Mouse (Mus musculus): Measurements from ENCODE around the gene Pla1a.

Pla1a gene

GRCm38 (mm10) chr16:38389284-38389893, 43.6 kb downstream of the Pla1a start:
- no peak for DNase-seq (ENCODE audit: low spot score)

GRCm38 (mm10) chr16:38388757-38389156, 44.2 kb downstream of the Pla1a start:
- DNase-seq (ENCODE audit: low spot score) = no peak

- no peak for DNase-seq (ENCODE audit: low spot score)
Measured at GRCm38 (mm10) chr16:38387389-38387788, 45.6 kb downstream of the Pla1a start.

GRCm38 (mm10) chr16:38385700-38386099, 47.2 kb downstream of the Pla1a start:
- DNase-seq (ENCODE audit: low spot score) = no peak

- no peak for DNase-seq (ENCODE audit: low spot score)
Measured at GRCm38 (mm10) chr16:38385184-38385634, 47.7 kb downstream of the Pla1a start.

GRCm38 (mm10) chr16:38383683-38384082, 49.3 kb downstream of the Pla1a start:
- no peak for DNase-seq (ENCODE audit: low spot score)

- no peak for DNase-seq (ENCODE audit: low spot score)
Measured at GRCm38 (mm10) chr16:38379926-38380325, 53.0 kb downstream of the Pla1a start.

GRCm38 (mm10) chr16:38379493-38379892, 53.5 kb downstream of the Pla1a start:
- DNase-seq (ENCODE audit: low spot score) = no peak

DNA sequence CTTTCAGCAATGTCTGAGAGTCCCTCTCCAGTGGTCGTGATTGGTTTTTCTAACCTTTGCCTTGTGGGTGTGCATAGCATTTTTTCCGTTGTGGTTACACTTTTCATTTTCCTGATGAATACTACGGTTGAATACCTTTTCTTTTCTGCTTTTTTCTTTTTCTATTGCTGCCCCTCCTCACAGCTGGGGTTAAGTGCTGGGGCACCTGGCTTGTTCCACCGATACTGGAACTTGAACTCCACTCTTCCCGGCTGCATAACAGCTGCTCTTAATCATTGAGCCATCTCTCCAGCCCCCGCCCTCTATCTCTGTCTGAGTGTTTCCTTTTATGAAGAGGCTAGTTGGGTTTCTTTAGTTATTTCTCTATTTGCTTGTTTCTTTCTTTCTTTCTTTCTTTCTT, 53.9 kb downstream of the Pla1a start:
- DNase-seq (ENCODE audit: low spot score) = no peak

GRCm38 (mm10) chr16:38378591-38378990, 54.4 kb downstream of the Pla1a start:
- no peak for DNase-seq (ENCODE audit: low spot score)

GRCm38 (mm10) chr16:38377546-38377945, 55.4 kb downstream of the Pla1a start:
- DNase-seq (ENCODE audit: low spot score) = no peak

- DNase-seq (ENCODE audit: low spot score) = no peak
Measured at GRCm38 (mm10) chr16:38376841-38377249, 56.1 kb downstream of the Pla1a start.

GRCm38 (mm10) chr16:38376163-38376840, 56.6 kb downstream of the Pla1a start:
- no peak for DNase-seq (ENCODE audit: low spot score)

GRCm38 (mm10) chr16:38375182-38375581, 57.8 kb downstream of the Pla1a start:
- DNase-seq (ENCODE audit: low spot score) = no peak

DNA sequence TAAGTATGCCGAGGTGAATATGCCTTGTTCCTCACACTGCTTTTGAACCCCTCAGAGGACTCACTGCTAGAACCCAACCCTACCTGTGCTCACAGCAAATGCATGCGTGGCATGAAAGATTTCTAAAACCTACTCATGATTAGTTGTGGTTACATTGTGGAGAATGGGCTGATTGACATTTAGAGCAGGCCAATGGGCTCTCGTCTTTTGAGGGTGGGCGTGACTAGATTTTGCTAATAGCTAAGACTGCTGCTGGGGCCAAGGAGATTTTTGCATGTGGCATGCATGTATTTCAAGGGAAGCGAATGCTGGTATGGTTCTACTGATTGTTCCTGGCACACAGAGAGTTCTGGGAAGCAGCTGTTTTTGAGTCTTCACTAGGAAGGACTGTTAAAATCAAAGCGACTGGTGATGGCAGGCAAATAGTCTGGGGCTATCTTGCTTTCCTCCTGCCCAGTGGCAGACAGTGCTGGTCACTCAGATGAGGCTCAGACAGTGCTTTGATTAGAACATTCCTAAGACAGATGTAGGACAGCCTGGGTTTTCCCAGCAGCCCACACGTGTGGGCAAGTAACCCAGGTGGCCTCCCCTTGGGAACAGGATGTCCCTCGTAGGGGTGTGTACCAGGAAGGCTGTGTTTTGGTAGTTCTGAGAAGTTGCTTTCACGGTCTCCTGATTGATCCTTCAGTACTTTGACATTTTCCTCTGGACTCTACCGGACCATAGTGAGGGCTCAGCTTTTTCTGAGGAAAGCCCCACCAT, 58.4 kb downstream of the Pla1a start:
- DNase-seq (ENCODE audit: low spot score) = peak; percentile 80

- DNase-seq (ENCODE audit: low spot score) = no peak
Measured at GRCm38 (mm10) chr16:38373941-38374340, 59.0 kb downstream of the Pla1a start.

DNA sequence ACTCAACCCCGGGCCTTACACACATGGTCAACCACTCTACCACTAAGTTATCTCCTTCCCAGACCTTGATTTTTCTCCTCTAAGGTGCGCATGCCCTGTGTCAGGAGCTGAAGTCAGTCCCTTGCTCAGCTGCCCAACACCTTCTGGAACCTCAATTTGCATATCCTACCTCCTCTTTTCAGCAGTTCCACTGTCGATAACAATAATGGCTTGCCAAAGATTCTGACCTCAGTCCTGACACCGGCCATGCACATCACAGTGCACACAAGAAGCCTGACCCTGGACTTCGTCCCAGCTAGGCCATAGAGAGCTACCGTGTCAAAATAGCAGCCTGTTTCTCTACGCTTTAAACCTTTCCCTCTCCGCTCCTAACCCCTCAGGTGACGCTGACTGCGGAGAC, 59.5 kb downstream of the Pla1a start:
- no peak for DNase-seq (ENCODE audit: low spot score)

GRCm38 (mm10) chr16:38372876-38373275, 60.1 kb downstream of the Pla1a start:
- DNase-seq (ENCODE audit: low spot score) = no peak

DNA sequence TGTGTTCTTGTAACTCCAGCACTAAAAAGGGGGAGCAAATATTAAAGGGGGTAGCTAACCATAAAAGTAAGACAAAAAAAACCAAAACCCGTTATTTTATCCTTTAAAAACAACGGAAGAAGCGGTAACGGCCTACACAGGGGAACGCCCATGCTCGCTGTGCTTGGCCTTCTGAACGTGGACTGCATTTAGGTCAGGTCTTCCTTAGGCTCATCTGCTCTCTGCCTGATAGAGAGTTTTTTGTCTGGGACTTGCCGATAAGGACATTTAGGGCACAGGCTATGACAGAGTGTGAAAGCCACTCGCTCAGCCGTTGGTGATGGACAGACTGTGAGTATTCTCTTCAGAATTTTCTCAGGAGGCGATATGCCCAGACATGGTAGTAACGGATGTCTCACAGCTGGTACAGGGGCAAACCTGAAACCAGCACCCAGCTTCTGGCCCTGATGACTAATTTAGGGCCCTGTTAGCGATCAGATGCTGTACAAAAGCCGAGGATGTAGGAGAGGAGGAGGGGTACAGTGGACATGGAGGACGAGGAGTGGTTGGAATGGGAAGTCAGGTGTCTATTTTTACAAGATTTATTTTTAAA, 61.1 kb downstream of the Pla1a start:
- DNase-seq (ENCODE audit: low spot score) = peak; percentile 98

DNA sequence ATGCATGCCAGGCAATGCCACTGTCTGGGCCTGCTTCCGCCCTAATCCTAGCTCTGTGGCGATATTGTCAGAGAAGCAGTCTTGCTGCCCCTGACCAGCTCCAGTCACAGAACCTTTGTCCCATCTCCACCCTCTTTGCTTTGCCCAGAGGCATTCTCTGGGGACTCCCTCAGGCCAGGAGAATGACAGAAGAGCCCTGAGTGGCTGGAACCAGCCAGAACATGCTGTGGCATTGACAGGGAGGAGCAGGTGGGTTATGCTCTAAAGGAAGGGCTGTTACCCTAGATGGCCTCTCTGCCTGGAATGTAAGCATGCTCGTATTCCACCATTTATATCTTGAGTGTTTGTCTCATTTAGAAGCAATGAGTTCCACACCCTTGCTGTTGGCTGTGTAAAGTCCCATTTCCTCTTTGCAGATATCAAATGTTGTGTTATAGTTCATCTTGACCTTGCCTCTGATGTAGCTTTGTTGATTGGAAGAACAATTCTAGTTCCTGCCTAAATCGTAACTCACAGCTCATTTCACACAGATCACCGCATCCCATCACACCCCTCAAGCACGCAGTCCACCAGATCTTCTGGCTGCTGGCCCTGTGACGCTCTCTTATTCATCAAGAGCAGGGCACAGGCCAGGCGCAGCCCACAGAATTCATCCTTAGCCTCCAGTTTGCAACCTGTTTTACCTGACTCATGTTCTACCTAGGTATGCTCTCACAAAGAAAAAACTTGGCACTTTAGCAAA, 62.1 kb downstream of the Pla1a start:
- no peak for DNase-seq (ENCODE audit: low spot score)

- DNase-seq (ENCODE audit: low spot score) = no peak
Measured at GRCm38 (mm10) chr16:38369992-38370484, 62.9 kb downstream of the Pla1a start.

DNA sequence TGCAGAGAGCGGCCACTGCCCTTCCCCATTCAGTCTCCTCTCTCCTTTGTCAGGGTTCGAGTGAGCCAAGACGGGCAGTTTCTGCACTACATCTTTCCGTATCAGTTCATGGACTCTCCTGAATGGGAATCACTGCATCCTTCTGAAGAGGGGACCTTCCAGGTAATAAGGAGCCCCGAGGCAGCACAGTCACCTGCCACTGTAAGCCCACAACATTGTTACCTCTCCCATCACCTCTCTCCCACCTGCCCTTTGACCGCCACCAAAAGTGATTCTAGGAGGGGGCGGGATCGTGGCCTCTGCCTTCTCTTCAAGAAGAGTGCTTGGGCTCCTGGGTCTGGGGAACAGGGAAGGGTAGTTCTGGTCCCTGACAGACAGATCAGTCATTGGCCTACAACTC, 63.5 kb downstream of the Pla1a start:
- DNase-seq (ENCODE audit: low spot score) = no peak
